Mouse (Mus musculus): ENCODE data around the gene Cald1. TPM values are rescaled to one million over a fixed set of nuclear protein-coding genes. Genes with fewer than 3 reads are reported as not detected.

Cald1 gene
- polyA plus RNA-seq, 1 experiment from 2014 or later: 297 TPM

- H3K27me3 ChIP-seq (ENCODE audit: insufficient read depth, low read length): no peaks in the 10 kb centered on the region
- DNase-seq: peak; percentile 83
- H3K9me3 ChIP-seq (ENCODE audit: low read depth, low read length): no peaks in the 10 kb centered on the region
- 52% methylated on average over 5 of the region's 5 CpGs for WGBS
- H3K4me1 ChIP-seq (ENCODE audit: insufficient read depth): peaks cover 19% of the 10 kb centered on the region
- no peak overlapping the region for H3K4me2 ChIP-seq
- 0 out of 2 replicates have a peak, but pooled peaks have one; percentile 52 for ATAC-seq (ENCODE audit: insufficient read depth)
- H3K4me3 ChIP-seq (ENCODE audit: low read depth, low read length): no peak overlapping the region
- peak overlapping the region; percentile 64; the same call in 1 of the 2 replicates for H3K27ac ChIP-seq (ENCODE audit: low read depth)
- no peaks in the 10 kb centered on the region for H3K36me3 ChIP-seq (ENCODE audit: insufficient read depth)
- TF ChIP-seq CTCF (IDR thresholded peaks at IDR 0.05; ENCODE audit: low read depth): no peak
- H3K9ac ChIP-seq: no peak overlapping the region
Measured at GRCm38 (mm10) chr6:34642075-34642547, 43.8 kb downstream of the Cald1 start.

- no peak overlapping the region for H3K4me3 ChIP-seq (ENCODE audit: low read depth, low read length)
- H3K27me3 ChIP-seq (ENCODE audit: insufficient read depth, low read length): no peaks in the 10 kb centered on the region
- DNase-seq (peak; percentile 86), ATAC-seq (ENCODE audit: insufficient read depth) (peak; percentile 88)
- H3K9ac ChIP-seq: no peak overlapping the region
- WGBS: 36% methylated on average over 5 of the region's 5 CpGs
- H3K36me3 ChIP-seq (ENCODE audit: insufficient read depth): no peaks in the 10 kb centered on the region
- H3K27ac ChIP-seq (ENCODE audit: low read depth): peak overlapping the region; percentile 70
- TF ChIP-seq CTCF (IDR thresholded peaks at IDR 0.05; ENCODE audit: low read depth): no peak
- no peaks in the 10 kb centered on the region for H3K9me3 ChIP-seq (ENCODE audit: low read depth, low read length)
- H3K4me1 ChIP-seq (ENCODE audit: insufficient read depth): no peaks in the 10 kb centered on the region; the same call in 1 of the 2 replicates
- H3K4me2 ChIP-seq: no peak overlapping the region
Measured at GRCm38 (mm10) chr6:34648017-34648787, 49.9 kb downstream of the Cald1 start.

- Histone ChIP-seq H3K4me2 (no peak overlapping the region), H3K27me3 (ENCODE audit: insufficient read depth, low read length) (no peaks in the 10 kb centered on the region), H3K36me3 (ENCODE audit: insufficient read depth) (no peaks in the 10 kb centered on the region), H3K4me3 (ENCODE audit: low read depth, low read length) (no peak overlapping the region), H3K27ac (ENCODE audit: low read depth) (no peak overlapping the region), H3K4me1 (ENCODE audit: insufficient read depth) (no peaks in the 10 kb centered on the region; the same call in 1 of the 2 replicates), H3K9ac (no peak overlapping the region), H3K9me3 (ENCODE audit: low read depth, low read length) (no peaks in the 10 kb centered on the region)
- DNase-seq: no peak
- TF ChIP-seq CTCF (IDR thresholded peaks at IDR 0.05; ENCODE audit: low read depth): no peak
- no peak for ATAC-seq (ENCODE audit: insufficient read depth)
- WGBS: 73% methylated on average over 7 of the region's 7 CpGs
Measured at GRCm38 (mm10) chr6:34651298-34651697, 53.0 kb downstream of the Cald1 start.

GRCm38 (mm10) chr6:34655719-34656118, 57.4 kb downstream of the Cald1 start:
- H3K4me3 ChIP-seq (ENCODE audit: low read depth, low read length): no peak overlapping the region
- no peak for TF ChIP-seq CTCF (IDR thresholded peaks at IDR 0.05; ENCODE audit: low read depth)
- H3K4me1 ChIP-seq (ENCODE audit: insufficient read depth): peaks cover 2% of the 10 kb centered on the region; the same call in 1 of the 2 replicates
- no peak overlapping the region for H3K4me2 ChIP-seq
- 39% methylated on average over 3 of the region's 3 CpGs for WGBS
- no peak overlapping the region for H3K27ac ChIP-seq (ENCODE audit: low read depth)
- no peaks in the 10 kb centered on the region for H3K9me3 ChIP-seq (ENCODE audit: low read depth, low read length)
- H3K9ac ChIP-seq: no peak overlapping the region
- ATAC-seq (ENCODE audit: insufficient read depth) (no peak), DNase-seq (no peak)
- H3K36me3 ChIP-seq (ENCODE audit: insufficient read depth): no peaks in the 10 kb centered on the region
- H3K27me3 ChIP-seq (ENCODE audit: insufficient read depth, low read length): no peaks in the 10 kb centered on the region

- H3K27ac ChIP-seq (ENCODE audit: low read depth): no peak overlapping the region
- H3K4me3 ChIP-seq (ENCODE audit: low read depth, low read length): no peak overlapping the region
- no peak overlapping the region for H3K9ac ChIP-seq
- 0 out of 2 replicates have a peak, but pooled peaks cover 4% of the 10 kb centered on the region for H3K4me1 ChIP-seq (ENCODE audit: insufficient read depth)
- H3K4me2 ChIP-seq: no peak overlapping the region
- ATAC-seq (ENCODE audit: insufficient read depth) (no peak), DNase-seq (no peak)
- TF ChIP-seq CTCF (IDR thresholded peaks at IDR 0.05; ENCODE audit: low read depth): no peak
- no peaks in the 10 kb centered on the region; the same call in 1 of the 2 replicates for H3K36me3 ChIP-seq (ENCODE audit: insufficient read depth)
- 67% methylated on average over 5 of the region's 5 CpGs for WGBS
- no peaks in the 10 kb centered on the region for H3K27me3 ChIP-seq (ENCODE audit: insufficient read depth, low read length)
- no peaks in the 10 kb centered on the region for H3K9me3 ChIP-seq (ENCODE audit: low read depth, low read length)
Measured at GRCm38 (mm10) chr6:34658791-34659190, 60.5 kb downstream of the Cald1 start.

GRCm38 (mm10) chr6:34660724-34661123, 62.4 kb downstream of the Cald1 start:
- TF ChIP-seq CTCF (IDR thresholded peaks at IDR 0.05; ENCODE audit: low read depth): no peak
- Histone ChIP-seq H3K27ac (ENCODE audit: low read depth) (no peak overlapping the region; the same call in 1 of the 2 replicates), H3K9ac (no peak overlapping the region), H3K4me3 (ENCODE audit: low read depth, low read length) (no peak overlapping the region), H3K27me3 (ENCODE audit: insufficient read depth, low read length) (no peaks in the 10 kb centered on the region), H3K9me3 (ENCODE audit: low read depth, low read length) (no peaks in the 10 kb centered on the region), H3K4me2 (no peak overlapping the region; the same call in 1 of the 2 replicates), H3K4me1 (ENCODE audit: insufficient read depth) (peaks cover 10% of the 10 kb centered on the region; the same call in 1 of the 2 replicates), H3K36me3 (ENCODE audit: insufficient read depth) (no peaks in the 10 kb centered on the region; the same call in 1 of the 2 replicates)
- DNase-seq: peak; percentile 81
- no peak; the same call in 1 of the 2 replicates for ATAC-seq (ENCODE audit: insufficient read depth)
- WGBS: 27% methylated on average over 8 of the region's 8 CpGs

- Histone ChIP-seq H3K27ac (ENCODE audit: low read depth) (no peak overlapping the region), H3K4me3 (ENCODE audit: low read depth, low read length) (no peak overlapping the region), H3K4me1 (ENCODE audit: insufficient read depth) (peaks cover 10% of the 10 kb centered on the region; the same call in 1 of the 2 replicates), H3K36me3 (ENCODE audit: insufficient read depth) (no peaks in the 10 kb centered on the region; the same call in 1 of the 2 replicates), H3K4me2 (no peak overlapping the region), H3K9me3 (ENCODE audit: low read depth, low read length) (no peaks in the 10 kb centered on the region), H3K27me3 (ENCODE audit: insufficient read depth, low read length) (no peaks in the 10 kb centered on the region), H3K9ac (no peak overlapping the region)
- ATAC-seq (ENCODE audit: insufficient read depth): no peak
- WGBS: 45% methylated on average over 6 of the region's 6 CpGs
- TF ChIP-seq CTCF (IDR thresholded peaks at IDR 0.05; ENCODE audit: low read depth): no peak
- DNase-seq: no peak
Measured at GRCm38 (mm10) chr6:34662626-34663025, 64.3 kb downstream of the Cald1 start.
